Mouse (Mus musculus) right cerebral cortex, postnatal 14 days (tissue): Measurements from ENCODE around the gene Cyp2c69.
"Not testable (repeated sequence)": the region's sequence is repeated elsewhere in the genome, so short reads cannot be mapped to it uniquely, and the experiment has no call there.

Source experiments
- DNase-seq: peaks from one replicate; pipeline ENCODE4 v3.0.0; 2022

Gene Cyp2c69

DNA sequence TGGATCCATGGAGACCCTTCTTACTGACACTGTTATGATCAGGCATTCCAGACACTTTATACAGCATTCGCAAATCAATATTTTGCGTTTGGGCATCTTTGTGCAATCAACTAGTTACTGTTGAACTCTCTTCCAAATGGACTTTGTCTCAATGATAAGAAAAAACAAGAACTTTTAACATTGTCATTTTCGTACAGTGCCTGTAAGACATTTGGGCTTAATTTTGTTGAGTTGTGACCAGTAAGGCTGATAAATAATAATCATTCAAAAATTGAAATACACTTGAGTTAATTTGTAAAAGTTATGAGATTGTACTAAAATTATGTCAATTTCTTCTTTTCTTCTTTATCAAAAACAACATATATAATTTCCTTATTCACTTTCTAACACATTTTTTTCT lies at the start of gene Cyp2c69:
Gene Cyp2c69 (minus strand): TSS at position 101 of the 400 bp plus-strand sequence.
- not testable (repeated sequence) for DNase-seq

DNA sequence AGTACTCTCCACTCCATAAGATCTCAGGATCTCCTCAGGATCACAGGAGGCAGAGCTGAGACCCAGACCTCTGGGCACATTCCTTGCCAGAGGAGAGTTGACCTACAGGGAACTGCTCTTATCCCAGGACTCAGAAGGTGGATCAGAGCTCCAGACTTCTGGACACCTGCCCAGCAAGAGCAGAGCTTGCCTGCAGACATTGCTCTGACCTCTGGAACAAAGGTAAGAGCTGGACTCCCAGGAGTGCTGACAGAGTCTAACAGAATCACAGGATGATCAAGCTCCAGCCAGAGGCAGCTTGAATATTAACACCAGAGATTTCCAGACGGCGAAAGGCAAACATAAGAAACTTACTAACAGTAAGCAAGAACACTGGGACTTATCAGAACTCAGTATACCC lies 48.8 kb upstream of the Cyp2c69 start:
- DNase-seq, result no peak

DNA sequence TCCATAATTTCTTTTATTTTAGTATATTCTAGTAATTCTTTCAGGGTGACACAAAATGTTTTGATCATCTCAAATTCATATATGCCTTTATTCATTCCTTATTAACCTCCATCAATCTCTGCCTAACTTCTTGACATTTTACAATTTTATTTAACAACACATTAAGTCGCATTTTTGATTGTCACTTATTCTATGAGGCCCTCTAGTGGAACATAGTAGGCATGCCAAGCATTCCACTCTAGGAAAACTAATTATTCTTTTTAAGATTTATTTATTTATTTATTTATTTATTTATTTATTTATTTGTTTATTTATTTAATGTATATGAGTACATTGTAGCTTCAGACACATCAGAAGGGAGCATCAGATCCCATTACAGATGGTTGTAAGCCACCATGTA lies 43.4 kb upstream of the Cyp2c69 start:
- DNase-seq, result no peak

DNA sequence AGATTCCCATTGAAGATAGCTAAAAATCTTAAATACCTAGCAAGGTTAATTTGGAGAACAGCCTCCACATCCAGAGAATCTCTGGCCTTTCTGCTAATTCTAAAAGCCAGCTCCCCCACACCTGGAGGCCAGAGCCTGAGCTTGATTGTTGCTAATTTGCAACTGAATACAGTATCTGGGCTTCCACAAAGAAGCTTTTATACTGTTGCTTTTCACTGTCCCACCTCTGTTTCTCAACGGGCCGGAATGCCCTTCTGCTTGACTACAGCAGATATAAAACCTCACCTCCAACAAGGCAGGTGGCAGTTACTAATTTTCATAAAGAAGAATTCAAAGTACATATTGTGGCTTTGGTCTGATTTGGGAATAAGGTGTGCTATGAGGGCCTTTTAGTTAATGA lies 15.1 kb upstream of the Cyp2c69 start:
- no peak for DNase-seq

DNA sequence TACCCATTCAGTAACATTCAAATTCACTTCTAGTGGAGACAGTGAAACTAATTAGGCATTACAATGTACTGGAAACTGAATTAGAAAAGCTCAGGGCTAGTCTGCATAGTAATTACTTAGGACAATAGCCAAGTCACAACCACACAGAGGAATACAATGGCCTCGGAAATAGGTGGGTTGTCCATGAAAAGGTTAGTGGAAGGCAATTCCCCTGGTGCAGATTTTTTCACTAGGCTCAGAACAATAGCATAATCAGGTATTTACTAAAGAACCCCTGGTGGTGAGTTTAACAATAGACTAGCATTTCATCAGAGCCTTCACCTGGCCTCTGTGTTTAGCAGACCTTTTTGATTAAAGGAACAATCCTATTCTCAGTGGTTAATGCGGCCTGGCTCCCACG lies 3.5 kb upstream of the Cyp2c69 start:
- not testable (repeated sequence) for DNase-seq

DNA sequence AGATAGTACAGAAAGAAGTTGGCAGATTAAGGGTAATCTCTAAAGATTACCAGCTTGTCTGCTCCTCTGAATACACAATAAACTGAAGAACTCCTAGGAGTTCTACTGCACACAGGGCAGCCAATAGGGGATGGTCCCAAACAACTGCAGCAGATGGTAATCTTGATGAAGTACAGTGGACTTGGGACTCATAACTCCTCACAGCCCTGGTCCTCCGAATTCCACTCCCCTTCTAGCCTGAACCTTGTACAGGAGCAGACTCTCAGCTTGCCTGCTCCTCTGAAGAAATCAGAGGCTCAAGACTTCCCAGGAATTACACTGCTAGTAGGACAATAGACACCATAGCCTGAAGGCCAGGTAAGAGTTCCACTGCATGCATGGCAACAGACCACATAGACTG lies 20.5 kb downstream of the Cyp2c69 start:
- no peak for DNase-seq

DNA sequence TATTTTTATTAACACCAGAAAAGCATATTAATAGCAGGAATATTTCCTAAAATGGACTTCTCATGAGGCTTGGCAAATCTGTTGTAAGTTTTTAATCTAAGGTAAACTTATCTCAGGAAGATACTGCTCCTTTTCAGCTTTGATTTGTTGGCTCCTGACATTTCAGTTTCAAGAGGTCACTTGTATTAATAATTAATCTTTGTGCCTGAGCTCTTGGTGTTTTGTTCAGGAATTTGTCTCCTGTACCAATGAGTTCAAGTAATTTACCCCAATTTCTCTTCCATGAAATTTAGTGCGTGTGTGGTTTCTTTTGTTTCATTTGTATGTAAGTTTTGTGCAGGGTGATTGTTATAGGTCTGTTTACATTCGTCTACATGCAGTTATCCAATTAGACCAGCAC lies 65.7 kb downstream of the Cyp2c69 start:
- not testable (repeated sequence) for DNase-seq

DNA sequence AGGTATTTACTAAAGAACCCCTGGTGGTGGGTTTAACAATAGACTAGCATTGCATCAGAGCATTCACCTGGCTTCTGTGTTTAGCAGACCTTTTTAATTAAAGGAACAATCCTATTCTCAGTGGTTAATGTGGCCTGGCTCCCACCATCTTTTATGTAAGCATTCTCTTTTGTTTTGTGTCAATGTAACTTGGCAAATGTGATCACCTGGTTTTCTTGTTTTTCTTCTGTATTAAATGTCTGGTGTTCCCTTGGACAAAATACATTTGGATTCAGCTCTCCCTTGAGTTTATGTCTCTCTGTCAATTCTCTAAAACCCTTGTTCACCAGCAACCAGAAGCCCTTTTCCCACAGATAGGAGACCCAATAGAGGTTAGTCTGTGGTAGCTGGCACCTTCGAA lies 70.2 kb downstream of the Cyp2c69 start:
- DNase-seq, result not testable (repeated sequence)

DNA sequence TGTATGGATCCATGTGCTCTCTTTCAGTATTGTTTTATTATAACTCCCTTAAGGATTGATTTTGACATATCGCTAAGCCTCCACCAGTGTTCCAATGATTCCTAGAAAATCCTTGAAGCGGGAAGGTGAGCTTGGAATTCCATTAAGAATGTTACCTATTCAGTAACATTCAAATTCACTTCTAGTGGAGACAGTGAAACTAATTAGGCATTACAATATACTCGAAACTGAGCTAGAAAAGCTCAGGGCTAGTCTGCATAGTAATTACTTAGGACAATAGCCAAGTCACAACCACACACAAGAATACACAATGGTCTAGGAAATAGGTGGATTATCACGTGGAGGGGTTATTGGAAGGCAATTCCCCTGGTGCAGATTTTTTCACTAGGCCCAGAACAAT lies 70.6 kb downstream of the Cyp2c69 start:
- not testable (repeated sequence) for DNase-seq

DNA sequence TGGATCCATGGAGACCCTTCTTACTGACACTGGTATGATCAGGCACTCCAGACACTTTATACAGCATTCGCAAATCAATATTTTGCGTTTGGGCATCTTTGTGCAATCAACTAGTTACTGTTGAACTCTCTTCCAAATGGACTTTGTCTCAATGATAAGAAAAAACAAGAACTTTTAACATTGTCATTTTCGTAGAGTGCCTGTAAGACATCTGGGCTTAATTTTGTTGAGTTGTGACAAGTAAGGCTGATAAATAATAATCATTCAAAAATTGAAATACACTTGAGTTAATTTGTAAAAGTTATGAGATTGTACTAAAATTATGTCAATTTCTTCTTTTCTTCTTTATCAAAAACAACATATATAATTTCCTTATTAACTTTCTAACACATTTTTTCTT lies 73.9 kb downstream of the Cyp2c69 start, which contains the start of gene Cyp2c40:
Gene Cyp2c40 (minus strand): TSS at position 101 of the 400 bp plus-strand sequence.
- DNase-seq, result not testable (repeated sequence)
